Mouse (Mus musculus) hindbrain, embryonic 10.5 days (tissue): ENCODE results near the gene Ehmt2. TPM values are rescaled to one million over a fixed set of nuclear protein-coding genes. Genes with fewer than 3 reads are reported as not detected.
"Not testable (repeated sequence)": the region's sequence is repeated elsewhere in the genome, so short reads cannot be mapped to it uniquely, and the experiment has no call there.

Source experiments
- DNase-seq: peaks from one replicate; pipeline ENCODE4 v3.0.0-alpha.2; 2017; ENCODE audit warnings: low spot score
- H3K27ac ChIP-seq: fragments of 300-500 bp; sonication (generic); 2 replicates; pipeline ENCODE4 v1.5.1; 2016; ENCODE audit warnings: mild to moderate bottlenecking, moderate library complexity
- H3K27me3 ChIP-seq: fragments of 300-500 bp; sonication (generic); 2 replicates; pipeline ENCODE4 v1.6.1; 2016; ENCODE audit warnings: mild to moderate bottlenecking; ENCODE audit not compliant: poor library complexity, insufficient read depth, severe bottlenecking
- H3K36me3 ChIP-seq: fragments of 300-500 bp; sonication (generic); 2 replicates; pipeline ENCODE4 v1.6.1; 2016; ENCODE audit warnings: mild to moderate bottlenecking, moderate library complexity
- H3K4me1 ChIP-seq: fragments of 300-500 bp; sonication (generic); replicated peaks from 2 replicates; pipeline ENCODE4 v1.6.1; 2016; ENCODE audit warnings: mild to moderate bottlenecking
- H3K4me3 ChIP-seq: fragments of 300-500 bp; sonication (generic); 2 replicates; pipeline ENCODE4 v1.5.1; 2016; ENCODE audit warnings: mild to moderate bottlenecking, moderate library complexity
- H3K9me3 ChIP-seq: fragments of 300-500 bp; sonication (generic); 2 replicates; pipeline ENCODE4 v1.6.1; 2016; ENCODE audit warnings: mild to moderate bottlenecking, moderate library complexity
- WGBS: fragments of 180-500 bp; shearing (Covaris S2); methylation state at CpG from one replicate; pipeline ENCODE4 v1.1.7; 2016; 5-methylcytosine and 5-hydroxymethylcytosine counted together
- polyA plus RNA-seq: library from polyadenylated mRNA; unstranded; fragments of >200 nt; fragmentation: Nextera tagmentation; extraction: Ambion mirVana; gene quantifications from 2 replicates; pipeline ENCODE4 v1.2.1, GENCODE M21; 2016

The Ehmt2 gene
- polyA plus RNA-seq, 1 experiment from 2014 or later: 100 TPM

- Histone ChIP-seq H3K27me3 (no peaks in the 10 kb centered on the region), H3K9me3 (no peaks in the 10 kb centered on the region), H3K4me1 (peaks cover 8% of the 10 kb centered on the region), H3K36me3 (no peaks in the 10 kb centered on the region), H3K27ac (peak overlapping the region; percentile 86), H3K4me3 (peak overlapping the region; percentile 46)
- 10% methylated on average over 15 of the region's 15 CpGs for WGBS
- peak; percentile 52 for DNase-seq
These were observed 43.2 kb downstream of the Ehmt2 start for GRCm38 (mm10) chr17:34941344-34942041.

GRCm38 (mm10) chr17:34943128-34943815 lies 45.0 kb downstream of the Ehmt2 start:
- H3K4me1 ChIP-seq: peaks cover 8% of the 10 kb centered on the region
- H3K4me3 ChIP-seq: no peak overlapping the region
- no peaks in the 10 kb centered on the region for H3K27me3 ChIP-seq
- no peaks in the 10 kb centered on the region for H3K36me3 ChIP-seq
- no peak for DNase-seq
- 87% methylated on average over 4 of the region's 4 CpGs for WGBS
- H3K9me3 ChIP-seq: no peaks in the 10 kb centered on the region
- no peak overlapping the region for H3K27ac ChIP-seq

DNA sequence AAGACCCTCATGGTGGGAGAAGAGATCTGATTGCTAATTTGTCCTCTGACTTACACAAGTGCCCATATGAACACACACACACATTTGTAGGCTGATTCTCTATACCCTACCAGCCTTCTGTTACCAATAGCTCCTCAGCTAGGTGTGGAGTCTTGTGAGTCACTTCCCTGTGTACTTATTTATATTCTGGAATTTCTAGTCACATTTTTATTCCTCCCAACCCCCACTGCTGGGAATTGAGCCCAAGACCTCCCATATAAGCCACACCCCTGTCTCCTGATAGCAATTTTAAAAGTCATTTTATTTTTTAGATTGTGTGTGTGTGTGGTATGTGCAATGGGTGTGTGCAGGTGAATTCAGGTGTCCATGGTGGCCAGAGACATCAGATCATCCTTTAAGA lies 46.1 kb downstream of the Ehmt2 start:
- no peak for DNase-seq
- no peak overlapping the region for H3K27ac ChIP-seq
- H3K36me3 ChIP-seq: peaks cover 1% of the 10 kb centered on the region
- H3K4me3 ChIP-seq: no peak overlapping the region
- H3K27me3 ChIP-seq: no peaks in the 10 kb centered on the region
- peaks cover 8% of the 10 kb centered on the region for H3K4me1 ChIP-seq
- no peaks in the 10 kb centered on the region for H3K9me3 ChIP-seq

- WGBS: 91% methylated on average over 5 of the region's 5 CpGs
- H3K27me3 ChIP-seq: no peaks in the 10 kb centered on the region
- no peak overlapping the region for H3K27ac ChIP-seq
- H3K9me3 ChIP-seq: no peaks in the 10 kb centered on the region
- H3K4me3 ChIP-seq: no peak overlapping the region
- H3K4me1 ChIP-seq: peaks cover 16% of the 10 kb centered on the region
- H3K36me3 ChIP-seq: peaks cover 24% of the 10 kb centered on the region
- DNase-seq: no peak
These were observed 48.3 kb downstream of the Ehmt2 start for GRCm38 (mm10) chr17:34946486-34947140.

GRCm38 (mm10) chr17:34947606-34948005 lies 49.3 kb downstream of the Ehmt2 start:
- peak; percentile 48 for DNase-seq
- Histone ChIP-seq H3K9me3 (no peaks in the 10 kb centered on the region), H3K27me3 (no peaks in the 10 kb centered on the region), H3K4me3 (no peak overlapping the region), H3K27ac (no peak overlapping the region), H3K36me3 (peaks cover 25% of the 10 kb centered on the region), H3K4me1 (peaks cover 12% of the 10 kb centered on the region)
- 32% methylated on average over 8 of the region's 8 CpGs for WGBS

DNA sequence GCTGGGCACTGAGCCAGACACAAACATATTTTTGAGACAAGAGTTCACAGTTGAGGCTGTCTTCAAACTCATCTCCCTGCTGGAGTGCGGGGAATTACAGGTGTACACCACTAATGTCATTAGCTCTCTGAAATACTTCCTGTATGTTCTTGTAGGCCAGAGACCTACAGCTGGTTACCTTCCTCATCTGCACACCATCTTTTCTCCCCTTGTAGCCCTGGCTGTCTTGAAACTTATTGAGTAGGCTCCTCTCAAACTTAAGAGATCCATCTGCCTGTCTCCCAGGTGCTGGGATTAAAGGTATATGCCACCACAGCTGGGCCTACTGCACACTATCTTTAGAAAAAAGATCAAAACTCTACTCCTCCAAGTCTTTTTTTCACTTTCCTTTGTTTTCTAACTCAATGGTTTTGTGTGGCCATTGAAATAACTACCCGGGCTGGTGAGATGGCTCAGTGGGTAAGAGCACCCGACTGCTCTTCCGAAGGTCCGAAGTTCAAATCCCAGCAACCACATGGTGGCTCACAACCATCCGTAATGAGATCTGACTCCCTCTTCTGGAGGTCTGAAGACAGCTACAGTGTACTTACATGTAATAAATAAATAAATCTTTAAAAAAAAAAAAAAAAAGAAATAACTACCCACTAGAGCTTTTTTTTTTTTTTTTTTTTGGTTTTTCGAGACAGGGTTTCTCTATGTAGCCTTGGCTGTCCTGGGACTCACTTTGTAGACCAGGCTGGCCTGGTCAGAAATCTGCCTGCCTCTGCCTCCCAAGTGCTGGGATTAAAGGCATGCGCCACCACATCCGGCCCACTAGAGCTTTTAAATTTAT lies 50.7 kb downstream of the Ehmt2 start:
- H3K9me3 ChIP-seq, H3K27me3 ChIP-seq, H3K27ac ChIP-seq: not testable (repeated sequence)
- peaks cover 12% of the 10 kb centered on the region for H3K4me1 ChIP-seq
- peak; percentile 14 for DNase-seq
- 65% methylated on average over 9 of the region's 9 CpGs for WGBS
- H3K4me3 ChIP-seq: 0 out of 2 replicates have a peak overlapping the region, but pooled peaks have one; percentile 99
- H3K36me3 ChIP-seq: peaks cover 25% of the 10 kb centered on the region

GRCm38 (mm10) chr17:34949553-34949969 lies 51.3 kb downstream of the Ehmt2 start:
- Histone ChIP-seq H3K27ac (peak overlapping the region; percentile 53; the same call in 1 of the 2 replicates), H3K9me3 (no peaks in the 10 kb centered on the region)

GRCm38 (mm10) chr17:34950514-34951455 lies 52.5 kb downstream of the Ehmt2 start:
- H3K36me3 ChIP-seq: peaks cover 25% of the 10 kb centered on the region
- peaks cover 12% of the 10 kb centered on the region for H3K4me1 ChIP-seq
- WGBS: 38% methylated on average over 10 of the region's 10 CpGs
- H3K27ac ChIP-seq: peak overlapping the region; percentile 99
- no peaks in the 10 kb centered on the region for H3K9me3 ChIP-seq
- H3K27me3 ChIP-seq: peaks cover 15% of the 10 kb centered on the region
- no peak for DNase-seq
- H3K4me3 ChIP-seq: peak overlapping the region; percentile 99

More at GRCm38 (mm10) chr17:34949553-34949969, 51.3 kb downstream of the Ehmt2 start:
- peaks cover 3% of the 10 kb centered on the region for H3K27me3 ChIP-seq
- H3K36me3 ChIP-seq: peaks cover 25% of the 10 kb centered on the region
- peaks cover 12% of the 10 kb centered on the region for H3K4me1 ChIP-seq
- DNase-seq: peak; percentile 47
- peak overlapping the region; percentile 99 for H3K4me3 ChIP-seq
- WGBS: 27% methylated on average over 4 of the region's 4 CpGs

GRCm38 (mm10) chr17:34951636-34952377 lies 53.5 kb downstream of the Ehmt2 start:
- Histone ChIP-seq H3K27me3 (peaks cover 25% of the 10 kb centered on the region), H3K27ac (peak overlapping the region; percentile 99), H3K4me3 (peak overlapping the region; percentile 99), H3K36me3 (peaks cover 25% of the 10 kb centered on the region), H3K4me1 (peaks cover 12% of the 10 kb centered on the region), H3K9me3 (no peaks in the 10 kb centered on the region)
- under 1% methylated on average over 29 of the region's 29 CpGs for WGBS
- no peak for DNase-seq

DNA sequence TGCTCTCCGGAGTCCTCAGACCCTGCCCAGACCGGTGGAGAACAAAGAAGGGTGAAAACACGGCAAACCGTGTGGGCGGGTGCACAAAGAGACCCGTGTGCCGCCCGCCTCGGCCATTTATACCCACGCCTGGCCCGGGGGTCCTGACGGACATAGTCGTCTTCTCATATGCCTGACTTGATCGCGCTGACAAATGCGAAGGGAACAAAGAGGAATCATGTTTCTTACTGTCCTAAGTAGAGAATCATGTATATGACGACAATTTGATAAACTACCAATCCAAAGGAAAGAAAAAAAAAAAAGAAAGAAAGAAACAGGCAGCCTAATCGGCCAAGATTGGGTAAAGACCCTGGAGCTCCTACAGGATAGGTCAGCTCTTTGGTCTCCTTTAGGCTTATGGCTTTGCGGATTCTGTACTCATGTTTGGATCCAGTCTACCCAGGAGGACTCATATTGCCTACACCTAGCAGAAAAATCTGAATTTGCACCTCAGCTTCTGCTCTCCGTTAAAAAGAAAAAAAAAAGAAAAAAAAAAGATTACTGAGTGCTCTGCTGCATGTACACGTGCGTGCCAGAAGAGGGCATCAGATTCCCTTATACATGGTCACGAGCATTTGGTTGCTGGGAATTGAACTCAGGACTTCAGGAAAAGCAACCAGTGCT lies 54.2 kb downstream of the Ehmt2 start:
- DNase-seq: peak; percentile 86

DNA sequence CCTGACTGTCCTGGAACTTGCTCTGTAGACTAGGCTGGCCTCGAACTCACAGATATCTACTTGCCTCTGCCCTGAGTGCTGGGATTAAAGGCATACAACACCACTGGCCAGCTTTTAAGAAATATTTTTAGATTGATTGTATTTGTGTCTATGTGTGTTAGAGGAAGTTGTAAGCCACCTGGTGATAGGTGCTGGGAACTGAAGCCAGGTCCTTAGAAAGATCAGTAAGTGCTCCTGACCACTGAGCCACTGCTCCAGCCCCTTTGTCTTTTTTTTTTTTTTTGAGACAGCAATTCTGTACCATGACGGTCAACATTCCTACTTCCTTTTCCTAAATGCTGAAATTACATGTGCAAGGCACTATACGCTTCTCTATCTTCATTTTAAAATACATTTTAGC lies 55.0 kb downstream of the Ehmt2 start:
- peaks cover 25% of the 10 kb centered on the region for H3K36me3 ChIP-seq
- peaks cover 12% of the 10 kb centered on the region for H3K4me1 ChIP-seq
- H3K27ac ChIP-seq: peak overlapping the region; percentile 99
- H3K27me3 ChIP-seq: peaks cover 35% of the 10 kb centered on the region
- no peak for DNase-seq
- no peaks in the 10 kb centered on the region for H3K9me3 ChIP-seq
- 90% methylated on average over 3 of the region's 3 CpGs for WGBS
- peak overlapping the region; percentile 99 for H3K4me3 ChIP-seq

More for the DNA sequence above, 54.2 kb downstream of the Ehmt2 start:
- Histone ChIP-seq H3K36me3 (peaks cover 25% of the 10 kb centered on the region), H3K27me3 (peaks cover 31% of the 10 kb centered on the region), H3K4me1 (peaks cover 12% of the 10 kb centered on the region), H3K9me3 (no peaks in the 10 kb centered on the region), H3K4me3 (peak overlapping the region; percentile 99), H3K27ac (peak overlapping the region; percentile 99)
- WGBS: under 1% methylated on average over 23 of the region's 23 CpGs
